Mouse (Mus musculus): ENCODE data around the gene Ap2m1.
"Not testable (repeated sequence)": the region's sequence is repeated elsewhere in the genome, so short reads cannot be mapped to it uniquely, and the experiment has no call there.

Ap2m1 gene

GRCm38 (mm10) chr16:20535296-20536080 is at the start of gene Ap2m1:
TSS of gene Ap2m1 (plus strand) at chr16:20535478.
- in situ Hi-C loops (cut with MboI; ENCODE audit: low sequenced_read_pairs) = no loop called here

DNA sequence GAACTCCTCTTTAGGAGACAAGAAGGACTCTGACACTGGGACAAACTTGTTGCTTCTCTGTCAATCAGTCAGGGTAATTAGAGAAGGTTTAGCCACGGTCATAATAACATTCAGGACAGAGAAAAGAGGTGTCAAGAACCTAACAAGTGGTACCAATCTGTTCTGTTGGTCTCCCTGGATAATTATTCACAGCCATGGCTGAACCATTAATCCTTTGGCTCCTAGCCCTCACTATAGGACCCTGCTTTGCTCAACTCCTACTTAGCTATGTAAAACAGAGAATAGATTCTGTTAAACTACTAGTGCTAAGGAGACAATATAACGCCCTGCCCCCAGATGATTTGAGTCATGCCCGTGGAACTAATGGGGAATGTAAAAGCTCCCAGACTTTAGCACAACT is 49.2 kb upstream of the Ap2m1 start:
- in situ Hi-C loops (cut with MboI; ENCODE audit: low sequenced_read_pairs) = no loop called here

- in situ Hi-C loops (cut with MboI; ENCODE audit: low sequenced_read_pairs) = no loop called here
Measured at GRCm38 (mm10) chr16:20488151-20488550, 47.1 kb upstream of the Ap2m1 start.

- in situ Hi-C loops (cut with MboI; ENCODE audit: low sequenced_read_pairs) = not testable (repeated sequence)
Measured at GRCm38 (mm10) chr16:20488751-20489150, 46.5 kb upstream of the Ap2m1 start.

DNA sequence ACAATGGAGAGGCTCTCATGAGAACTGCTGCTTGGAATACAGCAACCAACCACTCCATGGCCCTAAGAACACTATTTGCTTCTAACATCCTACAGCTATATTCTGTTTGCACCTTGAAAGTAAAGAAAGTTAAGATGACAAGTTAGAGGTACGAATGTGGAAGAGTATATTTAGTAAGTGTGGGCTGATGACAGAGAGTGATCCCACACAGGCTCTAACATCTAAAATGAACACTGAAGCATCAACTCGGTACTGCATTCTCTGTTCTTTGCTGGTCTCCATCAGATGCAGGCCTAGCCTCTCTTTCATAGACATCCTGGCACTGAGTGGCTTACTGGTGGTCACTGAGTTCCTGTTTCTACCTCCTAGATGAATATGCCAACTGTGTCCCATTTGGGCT is 46.0 kb upstream of the Ap2m1 start:
- in situ Hi-C loops (cut with MboI; ENCODE audit: low sequenced_read_pairs) = no loop called here

DNA sequence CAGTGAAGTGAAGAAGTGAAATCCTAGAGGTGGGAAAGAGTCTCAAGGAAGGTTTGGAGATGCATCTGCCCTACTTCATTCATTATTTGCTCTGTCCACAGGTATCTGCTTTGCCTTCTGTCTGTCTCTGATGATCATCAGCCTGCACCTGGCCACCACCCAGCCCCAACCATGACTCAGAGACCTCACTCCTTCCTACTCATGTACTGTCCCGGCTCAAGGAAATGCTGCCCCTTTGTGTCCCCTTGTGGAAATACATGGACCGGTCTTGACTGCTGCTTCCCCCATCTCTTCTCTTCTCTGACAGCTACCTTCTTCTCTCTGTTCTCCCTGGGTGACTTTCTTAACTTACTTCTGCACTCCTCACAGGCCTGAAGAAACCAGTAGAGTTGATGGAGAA is 44.7 kb upstream of the Ap2m1 start:
- in situ Hi-C loops (cut with MboI; ENCODE audit: low sequenced_read_pairs) = no loop called here

DNA sequence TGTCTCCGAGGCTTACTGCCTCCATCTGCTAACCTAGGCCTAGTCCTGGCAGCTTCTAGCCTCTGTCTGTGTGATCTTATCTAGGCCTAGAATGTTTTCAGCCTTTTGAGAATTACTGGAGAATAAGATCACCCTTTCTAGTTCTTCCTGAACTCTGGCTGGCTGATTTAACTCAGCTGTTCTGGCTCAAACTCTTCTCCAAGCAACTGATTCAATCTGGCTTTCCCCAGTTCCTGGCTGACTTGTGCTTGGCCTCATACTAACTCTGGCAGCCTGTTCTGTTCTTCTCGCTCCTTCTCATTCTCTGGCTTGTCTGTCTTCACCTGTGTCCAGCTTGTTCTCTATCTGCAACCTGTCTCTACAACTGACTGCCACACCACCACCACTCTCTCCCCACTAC is 44.0 kb upstream of the Ap2m1 start:
- in situ Hi-C loops (cut with MboI; ENCODE audit: low sequenced_read_pairs) = no loop called here

DNA sequence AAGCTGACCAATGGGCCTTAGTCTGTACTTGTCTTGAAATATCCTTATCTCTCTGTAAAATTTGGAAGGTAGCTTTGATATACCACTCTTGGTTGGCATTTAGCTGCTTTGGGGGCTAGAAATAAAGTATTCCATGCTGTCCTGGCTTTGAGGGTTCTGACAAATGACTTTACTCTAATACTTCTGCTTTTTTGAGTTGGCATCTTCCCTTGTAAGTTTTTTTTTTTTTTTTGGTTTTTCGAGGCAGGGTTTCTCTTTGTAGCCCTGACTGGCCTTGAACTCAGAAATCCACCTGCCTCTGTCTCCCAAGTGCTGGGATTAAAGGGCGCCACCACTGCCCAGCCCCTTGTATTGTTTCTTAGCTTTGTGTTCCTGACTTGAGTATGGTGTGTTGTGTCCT is 41.8 kb upstream of the Ap2m1 start:
- in situ Hi-C loops (cut with MboI; ENCODE audit: low sequenced_read_pairs) = no loop called here

DNA sequence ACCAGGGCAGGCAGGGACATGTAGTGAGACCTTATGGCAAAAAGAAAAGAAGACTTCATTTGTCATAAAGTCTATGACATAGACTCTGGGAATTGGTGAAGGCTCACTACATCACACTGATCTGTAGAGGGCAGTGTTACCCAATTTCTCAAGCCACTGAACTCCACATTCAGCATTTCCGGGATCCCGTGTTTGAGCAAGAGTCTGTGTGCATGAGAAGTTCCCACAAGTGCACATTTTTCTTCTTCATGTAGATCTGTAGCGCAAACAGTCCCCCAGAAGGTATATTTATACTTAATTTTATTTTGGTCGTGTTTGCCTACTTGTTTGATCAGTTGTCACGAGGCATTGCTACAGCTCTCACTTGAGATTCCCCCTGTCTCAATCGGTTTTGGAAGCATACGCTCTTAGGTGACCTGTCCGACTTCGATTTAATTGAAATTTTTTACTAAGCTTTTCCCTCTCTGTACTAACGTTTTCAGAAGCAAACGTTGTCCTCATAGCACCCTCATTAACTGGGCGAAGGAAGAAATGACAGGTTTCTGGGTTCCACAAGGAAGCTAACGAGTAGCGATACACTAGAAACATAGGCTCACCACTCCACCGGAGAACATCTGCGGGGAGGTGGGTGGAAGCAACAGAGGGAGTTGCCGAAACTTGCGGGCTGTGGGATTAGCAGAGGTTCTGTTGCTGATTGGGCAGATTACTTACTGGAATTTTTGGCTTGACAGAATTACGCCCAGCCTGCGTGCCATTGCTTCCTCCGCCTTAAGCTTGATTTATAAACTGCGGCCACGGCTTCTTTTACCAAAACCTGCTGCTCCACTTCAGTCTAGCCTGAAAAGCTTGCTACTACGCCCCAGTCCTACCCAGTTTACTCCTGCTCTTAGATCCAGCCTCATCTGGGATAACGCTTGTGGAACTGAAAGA is 38.3 kb upstream of the Ap2m1 start:
- in situ Hi-C loops (cut with MboI; ENCODE audit: low sequenced_read_pairs) = no loop called here

DNA sequence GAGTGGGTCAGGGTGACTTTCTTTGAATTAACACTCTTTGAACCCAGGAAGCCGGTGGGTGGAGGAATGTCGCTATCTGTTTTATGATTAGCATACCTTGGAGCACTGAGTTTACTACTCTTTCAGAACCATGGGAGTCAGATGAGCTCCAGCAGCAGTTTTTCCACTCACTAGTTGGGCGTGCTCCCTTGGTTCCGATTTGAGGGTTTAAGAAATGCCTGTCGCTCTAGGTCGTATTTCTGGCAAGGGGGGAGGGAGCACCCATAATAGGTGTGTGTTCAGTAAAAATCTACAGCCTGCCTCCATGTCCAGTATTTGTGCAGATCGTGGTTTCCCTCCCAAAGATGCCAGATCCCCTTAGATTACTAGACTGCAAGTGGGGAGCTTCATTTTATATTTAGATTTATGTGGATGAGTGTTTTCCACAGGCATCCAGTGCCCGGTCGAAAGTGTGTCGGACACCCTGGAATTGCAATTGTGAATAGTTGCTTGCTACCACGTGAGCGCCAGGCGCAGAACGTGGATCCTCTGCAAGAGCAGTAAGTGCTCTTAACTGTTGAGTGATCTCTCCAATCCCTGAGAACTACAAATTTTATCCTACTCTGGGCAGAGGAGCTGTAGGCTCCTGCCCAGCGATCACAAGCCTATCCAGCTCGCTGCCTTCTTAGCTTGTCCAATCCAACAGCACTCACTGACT is 37.1 kb upstream of the Ap2m1 start:
- in situ Hi-C loops (cut with MboI; ENCODE audit: low sequenced_read_pairs) = no loop called here

DNA sequence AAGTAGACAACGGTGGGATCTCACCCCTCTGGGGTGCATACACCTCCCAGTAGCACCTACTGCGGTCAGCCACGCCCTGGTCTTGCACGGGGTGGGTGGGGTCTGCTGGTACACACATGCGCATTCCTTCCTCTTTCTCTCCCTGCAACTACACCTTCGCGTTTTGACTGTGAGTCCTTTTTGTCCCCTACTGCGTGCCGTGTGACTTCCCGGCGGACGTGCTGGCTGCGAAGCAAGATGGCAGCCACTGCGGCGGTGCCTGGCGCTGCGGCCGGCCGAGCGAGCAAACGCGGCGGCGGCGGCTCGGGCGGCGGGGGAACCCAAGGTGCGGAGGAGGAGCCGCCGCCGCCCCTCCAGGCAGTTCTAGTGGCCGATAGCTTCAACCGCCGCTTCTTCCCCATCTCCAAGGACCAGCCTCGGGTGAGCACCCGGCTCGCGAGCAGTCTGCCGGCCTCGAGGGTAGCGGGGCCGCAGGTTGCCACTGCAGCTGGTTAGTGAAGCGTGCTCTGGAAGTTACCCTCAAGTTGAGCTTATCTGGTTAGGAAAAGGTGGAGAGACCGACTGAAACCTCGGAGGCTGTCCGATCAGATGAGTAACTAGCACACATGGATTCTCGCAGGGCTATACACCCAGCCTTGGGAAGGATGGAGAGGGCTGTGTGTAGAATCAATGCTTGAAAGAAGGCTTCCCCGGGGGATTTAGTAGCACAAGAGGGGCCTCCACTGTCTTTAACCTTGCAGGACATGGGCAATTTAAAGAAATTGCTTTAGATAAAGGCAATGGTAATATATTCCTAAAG is 36.4 kb upstream of the Ap2m1 start, which contains the start of gene Eif2b5:
Gene Eif2b5, plus strand, starts transcription at position 141 of the 799 bp plus-strand sequence.
- in situ Hi-C loops (cut with MboI; ENCODE audit: low sequenced_read_pairs) = no loop called here

DNA sequence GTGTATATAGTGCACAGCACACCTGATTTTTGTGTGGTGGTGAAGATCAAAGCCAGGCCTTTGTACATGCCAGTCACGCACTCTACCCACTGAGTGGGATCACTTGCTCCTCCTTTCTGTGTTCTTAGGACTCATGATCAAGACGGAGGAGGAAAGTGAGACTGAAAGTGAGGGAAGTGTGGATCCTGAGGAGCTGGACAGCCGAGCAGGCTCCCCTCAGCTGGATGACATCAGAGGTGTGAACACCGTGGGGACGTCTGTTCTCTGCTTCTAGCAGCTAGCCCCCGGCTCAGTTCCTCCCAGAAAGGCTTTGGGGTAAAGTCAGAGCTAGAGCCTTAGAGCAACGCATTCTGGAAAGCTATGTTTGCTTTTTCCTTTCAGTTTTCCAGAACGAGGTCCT is 29.3 kb upstream of the Ap2m1 start:
- in situ Hi-C loops (cut with MboI; ENCODE audit: low sequenced_read_pairs) = loop anchor here (10.0 kb wide), 1 partner anchor 139 kb away; no protein-coding TSS in a partner anchor

GRCm38 (mm10) chr16:20509349-20509748 is 25.9 kb upstream of the Ap2m1 start:
- in situ Hi-C loops (cut with MboI; ENCODE audit: low sequenced_read_pairs) = loop anchor here (10.0 kb wide), 1 partner anchor 135 kb away; no protein-coding TSS in a partner anchor

DNA sequence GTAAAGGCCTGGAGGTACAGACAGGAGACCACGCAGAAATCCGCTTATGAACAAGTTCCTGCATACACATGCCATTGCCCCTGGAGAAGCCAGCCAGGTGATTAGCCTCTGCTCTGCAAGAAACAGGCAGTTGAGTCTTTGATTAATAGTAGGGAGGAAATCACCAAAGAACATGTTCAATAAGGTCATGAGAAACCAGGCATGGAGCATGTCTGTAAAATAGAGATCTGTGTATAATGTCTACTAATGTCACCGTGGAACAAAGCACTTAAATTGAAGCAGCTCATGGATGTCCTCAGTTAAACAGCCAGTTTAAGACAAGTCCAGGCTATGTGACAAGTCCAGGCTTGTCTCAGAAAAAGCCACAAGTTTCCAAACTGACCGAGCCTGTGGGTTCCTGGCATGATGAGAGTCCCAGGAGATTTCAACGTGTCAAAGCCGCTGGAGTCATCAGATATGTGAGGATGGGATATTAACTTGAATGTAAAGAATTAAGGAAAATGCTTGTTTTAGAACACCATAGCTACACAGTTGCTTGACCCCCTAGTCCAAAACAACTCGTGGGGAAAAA is 23.9 kb upstream of the Ap2m1 start:
- in situ Hi-C loops (cut with MboI; ENCODE audit: low sequenced_read_pairs) = no loop called here

GRCm38 (mm10) chr16:20516032-20516431 is 19.2 kb upstream of the Ap2m1 start:
- in situ Hi-C loops (cut with MboI; ENCODE audit: low sequenced_read_pairs) = no loop called here

DNA sequence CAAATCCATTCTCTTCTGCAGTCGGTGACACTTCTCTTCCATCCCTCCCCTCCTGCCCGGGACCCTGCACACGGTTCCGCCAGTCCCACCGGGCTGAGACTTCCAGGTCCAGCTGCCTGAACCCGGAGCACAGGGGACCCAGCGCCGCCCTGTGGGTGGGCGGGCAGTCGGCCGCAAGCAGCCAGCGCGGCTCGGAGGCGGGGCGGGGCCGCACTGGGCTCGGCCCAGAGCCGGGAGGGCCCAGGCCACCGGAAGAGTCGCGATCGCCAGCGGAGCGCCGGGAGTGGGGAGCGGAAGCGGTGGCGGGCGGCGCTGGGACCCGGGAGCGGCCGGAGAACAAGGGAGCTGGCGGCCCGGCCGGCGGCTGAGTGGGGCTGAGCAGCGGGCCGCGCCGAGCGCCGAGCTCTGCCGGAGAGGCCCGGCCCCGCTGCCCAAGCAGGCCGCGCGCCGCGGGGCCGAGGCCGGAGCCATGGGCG is 18.5 kb upstream of the Ap2m1 start, which contains the start of gene Dvl3:
Gene Dvl3, plus strand, starts transcription at position 257 of the 476 bp plus-strand sequence.
- in situ Hi-C loops (cut with MboI; ENCODE audit: low sequenced_read_pairs) = no loop called here

GRCm38 (mm10) chr16:20517216-20517615 is 18.1 kb upstream of the Ap2m1 start:
- in situ Hi-C loops (cut with MboI; ENCODE audit: low sequenced_read_pairs) = no loop called here

GRCm38 (mm10) chr16:20517701-20518374 is 17.4 kb upstream of the Ap2m1 start:
- in situ Hi-C loops (cut with MboI; ENCODE audit: low sequenced_read_pairs) = no loop called here

- in situ Hi-C loops (cut with MboI; ENCODE audit: low sequenced_read_pairs) = no loop called here
Measured at GRCm38 (mm10) chr16:20523886-20524285, 11.4 kb upstream of the Ap2m1 start.
